25 mouse cellular contexts compared by ENCODE assay signal in the genomic region with DNA sequence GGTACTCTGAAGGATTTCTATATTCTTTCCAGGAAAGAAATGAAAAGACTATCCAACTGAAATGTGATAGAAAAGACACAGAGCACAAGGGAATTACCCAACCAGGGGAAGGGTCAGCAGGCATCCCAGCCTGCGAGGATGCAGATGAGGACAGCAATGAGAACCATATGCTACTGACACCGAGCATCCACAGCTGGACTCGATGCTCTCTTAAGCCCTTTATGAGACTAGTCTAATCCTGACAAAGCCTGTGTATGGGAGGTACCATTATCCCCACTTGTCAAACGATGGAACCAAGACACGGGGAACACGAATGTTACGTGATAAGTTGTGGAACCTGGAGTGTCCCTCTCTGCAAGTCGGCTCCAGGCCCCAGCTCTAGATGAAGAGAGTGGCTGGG.
"Had no signal": no experiment of that assay in that cellular context is flagged by ENCODE, and none has a peak within 500 bp of the region (broad histone marks: within the 10 kb centered on the region; RNA-seq: fewer than 3 reads in every experiment).

No protein-coding gene starts in this region.

- H3K4me1 ChIP-seq: kidney, embryonic 15.5 days; lung, embryonic 15.5 days; midbrain, embryonic 15.5 days; neural tube, embryonic 12.5 days; neural tube, embryonic 15.5 days had no signal

- H3K27ac ChIP-seq: intestine, embryonic 15.5 days; kidney, embryonic 15.5 days; limb, embryonic 10.5 days; limb, embryonic 13.5 days; liver, embryonic 12.5 days; liver, embryonic 15.5 days; lung, embryonic 15.5 days; midbrain, embryonic 12.5 days; midbrain, embryonic 15.5 days; neural tube, embryonic 12.5 days; neural tube, embryonic 15.5 days had no signal

- H3K4me3 ChIP-seq: intestine, embryonic 15.5 days; kidney, embryonic 15.5 days; limb, embryonic 10.5 days; limb, embryonic 13.5 days; liver, embryonic 12.5 days; liver, embryonic 15.5 days; lung, embryonic 15.5 days; midbrain, embryonic 12.5 days; midbrain, embryonic 15.5 days; neural tube, embryonic 12.5 days; neural tube, embryonic 15.5 days had no signal

- ATAC-seq: intestine, embryonic 15.5 days; liver, embryonic 12.5 days; midbrain, embryonic 15.5 days had no signal

- H3K9me3 ChIP-seq: intestine, embryonic 15.5 days; kidney, embryonic 15.5 days; limb, embryonic 10.5 days; limb, embryonic 13.5 days; liver, embryonic 12.5 days; liver, embryonic 15.5 days; lung, embryonic 15.5 days; midbrain, embryonic 12.5 days; midbrain, embryonic 15.5 days; neural tube, embryonic 12.5 days; neural tube, embryonic 15.5 days had no signal

- H3K27me3 ChIP-seq: intestine, embryonic 15.5 days; kidney, embryonic 15.5 days; liver, embryonic 12.5 days; liver, embryonic 15.5 days; lung, embryonic 15.5 days; midbrain, embryonic 12.5 days; midbrain, embryonic 15.5 days; neural tube, embryonic 12.5 days; neural tube, embryonic 15.5 days had no signal

- H3K4me2 ChIP-seq: intestine, embryonic 15.5 days; kidney, embryonic 15.5 days; limb, embryonic 13.5 days; liver, embryonic 12.5 days; liver, embryonic 15.5 days; lung, embryonic 15.5 days; midbrain, embryonic 12.5 days; midbrain, embryonic 15.5 days; neural tube, embryonic 12.5 days; neural tube, embryonic 15.5 days had no signal

- H3K36me3 ChIP-seq: intestine, embryonic 15.5 days; kidney, embryonic 15.5 days; limb, embryonic 10.5 days; limb, embryonic 13.5 days; liver, embryonic 12.5 days; liver, embryonic 15.5 days; lung, embryonic 15.5 days; midbrain, embryonic 12.5 days; midbrain, embryonic 15.5 days; neural tube, embryonic 12.5 days; neural tube, embryonic 15.5 days had no signal

- H3K9ac ChIP-seq: intestine, embryonic 15.5 days; kidney, embryonic 15.5 days; limb, embryonic 13.5 days; liver, embryonic 12.5 days; liver, embryonic 15.5 days; lung, embryonic 15.5 days; midbrain, embryonic 12.5 days; midbrain, embryonic 15.5 days; neural tube, embryonic 12.5 days; neural tube, embryonic 15.5 days had no signal

- DNase-seq: kidney, adult 2 months; kidney, postnatal 10 days; kidney, postnatal 36 days; layer of hippocampus, postnatal 36 days; liver; lung, adult 18-20 months; lung, postnatal 10 days; lung, postnatal 4 days; right cerebral cortex, adult 18-20 months; right cerebral cortex, postnatal 14 days; right cerebral cortex, postnatal 4 days; thymus, adult 2 months; thymus, postnatal 14 days; thymus, postnatal 4 days had no signal
